Mouse (Mus musculus): ENCODE measurements around the gene Tmem11. TPM values are rescaled to one million over a fixed set of nuclear protein-coding genes. Genes with fewer than 3 reads are reported as not detected.

Gene Tmem11
- polyA plus RNA-seq, 1 experiment from 2014 or later: 20.6 TPM

DNA sequence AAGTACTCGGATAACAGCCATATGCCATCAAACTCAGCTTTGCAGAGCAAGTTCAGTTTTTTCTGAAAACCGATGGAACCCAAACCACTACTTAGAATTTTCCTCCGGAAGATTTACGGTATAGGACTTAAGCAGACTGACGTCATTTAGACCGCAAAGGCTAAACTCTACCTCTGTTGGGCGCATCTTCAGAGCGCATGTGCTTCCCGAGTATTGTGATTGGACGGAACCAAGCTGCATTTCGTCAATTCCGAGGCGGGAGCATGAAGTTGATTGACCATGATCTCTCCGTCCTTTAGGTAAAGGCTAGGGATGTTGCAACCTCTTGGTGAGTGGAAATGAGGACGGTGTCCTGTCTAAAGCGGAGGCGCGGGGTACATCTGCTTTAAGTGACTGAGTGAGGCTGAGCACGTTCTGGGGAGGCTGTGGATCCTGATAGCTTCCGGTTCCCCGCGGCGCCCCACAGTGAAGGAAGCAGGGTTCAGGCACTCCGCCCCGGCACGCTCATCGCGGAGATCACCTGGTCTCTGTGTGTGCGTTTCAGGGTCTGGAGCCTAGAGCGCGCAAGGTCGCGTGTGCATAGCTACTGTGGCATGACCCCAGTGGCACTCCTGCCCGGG is 48.5 kb downstream of the Tmem11 start, which contains the start of gene Dhrs7b:
Gene Dhrs7b, plus strand, starts transcription at position 199 of the 620 bp plus-strand sequence.
- Histone ChIP-seq H3K4me3 (ENCODE audit: inconsistent target) (peak within 1 kb of the TSS; percentile 95), H3K36me3 (ENCODE audit: inconsistent target) (no peaks in the 10 kb centered on the region), H3K79me2 (ENCODE audit: inconsistent target) (peaks cover 39% of the 10 kb centered on the region), H3K27ac (peak within 1 kb of the TSS; percentile 72)
- WGBS (ENCODE audit: missing documents): 0% methylated on average over 34 of the region's 34 CpGs

DNA sequence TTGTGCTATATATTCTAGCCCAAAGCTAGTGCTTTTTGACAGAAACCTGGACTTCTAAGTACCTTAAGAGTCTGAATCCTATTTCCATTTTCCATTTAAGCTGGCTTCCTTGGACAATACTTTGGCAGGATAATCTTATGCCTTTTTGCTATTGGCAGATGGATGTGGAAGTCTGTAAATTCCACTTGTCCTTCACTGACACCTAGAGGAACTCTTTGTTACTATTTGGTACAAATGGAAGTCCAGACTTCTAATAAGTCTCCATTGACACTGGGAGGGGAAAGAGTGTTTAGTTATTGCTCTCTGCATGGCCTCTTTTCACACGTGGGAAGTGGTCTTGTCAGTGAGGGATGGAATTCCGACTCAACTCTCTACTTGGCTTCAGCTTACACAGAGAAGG is 50.2 kb downstream of the Tmem11 start:
- Histone ChIP-seq H3K4me3 (ENCODE audit: inconsistent target) (no peak overlapping the region), H3K27ac (no peak overlapping the region), H3K36me3 (ENCODE audit: inconsistent target) (no peaks in the 10 kb centered on the region), H3K79me2 (ENCODE audit: inconsistent target) (peaks cover 32% of the 10 kb centered on the region)
- WGBS (ENCODE audit: missing documents): 20% methylated on average over 2 of the region's 2 CpGs

DNA sequence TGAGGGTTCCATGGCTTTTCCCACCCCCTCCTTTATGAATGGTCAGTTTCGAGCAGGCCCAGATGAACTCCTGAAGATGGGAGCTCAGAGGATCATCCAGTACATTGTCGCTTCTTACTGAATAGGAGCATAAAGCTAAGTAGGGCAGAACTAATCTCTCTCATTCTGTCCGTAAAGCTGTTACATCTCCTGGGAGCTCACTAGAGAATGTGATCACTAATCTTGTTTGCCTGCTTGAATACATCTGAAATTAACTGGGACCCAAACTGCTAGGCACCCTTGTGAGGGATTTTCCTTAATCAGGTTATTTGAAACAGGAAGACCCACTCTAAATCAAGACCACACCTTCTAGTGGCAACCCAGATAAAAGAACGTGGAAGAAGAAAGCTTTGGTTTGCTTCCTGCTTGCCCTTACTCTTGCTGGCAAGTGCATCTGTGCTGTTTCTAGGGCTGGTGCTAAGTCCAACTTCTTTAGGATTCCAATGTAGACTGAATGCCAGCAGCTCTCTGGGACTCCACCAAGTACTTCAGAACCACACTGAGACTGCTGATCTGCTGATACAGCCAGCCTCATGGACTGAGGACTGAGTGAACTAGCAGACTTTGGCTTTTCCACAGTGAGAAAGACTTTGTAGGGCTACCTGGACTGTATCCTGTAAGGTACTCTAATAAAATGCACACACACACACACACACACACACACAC is 51.7 kb downstream of the Tmem11 start:
- H3K4me3 ChIP-seq (ENCODE audit: inconsistent target): no peak overlapping the region
- H3K79me2 ChIP-seq (ENCODE audit: inconsistent target): peaks cover 17% of the 10 kb centered on the region
- no peaks in the 10 kb centered on the region for H3K36me3 ChIP-seq (ENCODE audit: inconsistent target)
- WGBS (ENCODE audit: missing documents): 78% methylated on average over 4 of the region's 4 CpGs
- no peak overlapping the region for H3K27ac ChIP-seq

DNA sequence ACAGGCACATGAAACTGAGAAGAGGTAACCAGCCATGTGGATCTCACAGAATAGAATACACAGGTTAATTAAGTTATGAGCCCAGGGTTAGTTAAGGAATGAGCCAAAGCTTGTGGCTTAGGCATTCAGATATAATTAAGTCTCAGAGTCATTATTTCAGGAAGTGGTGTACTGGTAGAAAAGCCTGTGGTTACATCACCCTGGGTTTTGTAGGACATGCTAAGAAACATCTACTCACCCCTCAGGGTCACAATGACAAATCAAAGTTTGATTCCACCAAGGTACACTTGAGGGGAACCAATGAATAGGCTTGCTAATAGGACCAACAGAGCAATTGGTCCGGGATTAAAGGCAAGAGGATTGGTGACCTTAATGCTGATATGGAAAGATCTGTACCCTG is 52.4 kb downstream of the Tmem11 start:
- no peak overlapping the region for H3K4me3 ChIP-seq (ENCODE audit: inconsistent target)
- 13% methylated on average over 1 of the region's 1 CpGs for WGBS (ENCODE audit: missing documents)

DNA sequence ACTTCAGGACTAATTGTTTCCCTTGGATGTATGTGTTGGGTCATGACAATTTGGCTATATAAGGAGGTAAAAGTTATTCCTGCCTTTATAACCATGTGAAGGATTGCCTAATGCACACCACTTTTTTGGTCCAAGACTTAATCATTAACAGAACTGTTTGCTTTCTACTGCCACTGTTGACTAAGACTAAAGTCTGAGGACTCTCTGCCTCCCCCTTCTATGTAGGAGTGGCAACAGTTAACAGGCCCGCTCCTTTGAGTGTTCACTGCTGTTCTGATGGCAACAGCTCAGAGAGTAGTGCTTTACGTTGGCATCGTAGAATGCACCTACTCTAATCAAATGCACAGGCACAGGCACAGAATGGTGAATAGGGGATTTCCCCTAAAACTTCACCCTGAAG is 53.9 kb downstream of the Tmem11 start:
- no peaks in the 10 kb centered on the region for H3K79me2 ChIP-seq (ENCODE audit: inconsistent target)
- H3K4me3 ChIP-seq (ENCODE audit: inconsistent target): no peak overlapping the region
- no peaks in the 10 kb centered on the region for H3K36me3 ChIP-seq (ENCODE audit: inconsistent target)
- H3K27ac ChIP-seq: no peak overlapping the region
- 97% methylated on average over 3 of the region's 3 CpGs for WGBS (ENCODE audit: missing documents)

More for the DNA sequence above, 52.4 kb downstream of the Tmem11 start:
- Histone ChIP-seq H3K27ac (no peak overlapping the region), H3K79me2 (ENCODE audit: inconsistent target) (peaks cover 10% of the 10 kb centered on the region), H3K36me3 (ENCODE audit: inconsistent target) (no peaks in the 10 kb centered on the region)

DNA sequence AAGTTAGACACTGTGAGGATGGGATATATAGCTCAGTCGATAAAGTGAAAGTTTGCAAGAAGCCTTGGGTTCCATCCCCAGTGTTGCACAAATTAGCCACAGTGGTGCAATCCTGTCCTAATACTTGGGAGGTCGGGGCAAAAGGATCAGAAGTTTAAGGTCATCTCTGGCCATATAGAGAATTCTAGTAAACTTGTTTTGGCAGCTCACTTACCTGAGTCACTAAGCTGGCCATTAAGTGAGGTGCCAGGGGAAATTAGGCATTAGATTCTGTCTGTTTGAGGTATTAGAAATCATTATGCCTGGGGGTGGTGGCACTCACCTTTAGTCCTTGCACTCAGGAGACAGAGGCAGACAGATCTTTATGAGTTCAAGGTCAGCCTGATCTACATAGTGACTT is 55.3 kb downstream of the Tmem11 start:
- Histone ChIP-seq H3K79me2 (ENCODE audit: inconsistent target) (no peaks in the 10 kb centered on the region), H3K4me3 (ENCODE audit: inconsistent target) (no peak overlapping the region), H3K27ac (no peak overlapping the region), H3K36me3 (ENCODE audit: inconsistent target) (no peaks in the 10 kb centered on the region)
- whole genome bisulfite sequencing (ENCODE audit: missing documents): 38% methylated on average over 2 of the region's 2 CpGs

DNA sequence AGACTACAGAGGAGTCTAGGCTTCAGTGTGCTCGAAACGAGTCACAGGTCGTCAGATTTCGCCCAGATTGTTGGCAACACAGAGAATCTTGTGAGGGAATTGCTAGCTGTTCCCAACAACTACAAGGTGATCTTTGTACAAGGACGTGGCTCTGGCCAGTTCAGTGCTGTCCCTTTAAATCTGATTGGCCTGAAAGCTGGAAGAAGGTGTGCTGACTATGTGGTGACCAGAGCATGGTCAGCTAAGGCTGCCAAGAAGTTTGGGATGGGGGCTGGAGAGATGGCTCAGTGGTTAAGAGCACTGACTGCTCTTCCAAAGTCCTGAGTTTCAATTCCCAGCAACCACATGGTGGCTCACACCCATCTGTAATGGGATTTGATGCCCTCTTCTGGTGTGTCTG is 62.7 kb downstream of the Tmem11 start:
- no peak overlapping the region for H3K4me3 ChIP-seq (ENCODE audit: inconsistent target)
- no peaks in the 10 kb centered on the region for H3K36me3 ChIP-seq (ENCODE audit: inconsistent target)
- H3K27ac ChIP-seq: no peak overlapping the region
- 72% methylated on average over 5 of the region's 5 CpGs for WGBS (ENCODE audit: missing documents)
- no peaks in the 10 kb centered on the region for H3K79me2 ChIP-seq (ENCODE audit: inconsistent target)

Other genes starting within 250 kb of the Tmem11 start
- 4.8 to 11.6 TPM (median 9.7 TPM) in 3 replicates for gene Llgl1, start 179.5 kb downstream of the Tmem11 start, polyA plus RNA-seq (2018)
- 123 to 157 TPM (median 153 TPM) in 3 replicates for gene Flii, start 152.0 kb downstream of the Tmem11 start, polyA plus RNA-seq (2018)
- 5.2 to 12.7 TPM (median 9.1 TPM) in 3 replicates for gene Mief2, start 150.9 kb downstream of the Tmem11 start, polyA plus RNA-seq (2018)
- gene Top3a, start 101.9 kb downstream of the Tmem11 start, polyA plus RNA-seq (2018): 8.7 to 12.0 TPM (median 11.4 TPM) in 3 replicates
- gene Smcr8, start 101.7 kb downstream of the Tmem11 start, polyA plus RNA-seq (2018): 33.1 to 38.1 TPM (median 34.4 TPM) in 3 replicates
- gene Shmt1, start 67.6 kb downstream of the Tmem11 start, polyA plus RNA-seq (2018): 1.6 to 3.9 TPM (median 2.6 TPM) in 3 replicates
- 13.5 to 24.5 TPM (median 13.5 TPM) in 3 replicates for gene Dhrs7b, start 48.6 kb downstream of the Tmem11 start, polyA plus RNA-seq (2018)
- gene Natd1, start 35.5 kb upstream of the Tmem11 start, polyA plus RNA-seq (2018): 10.5 to 34.7 TPM (median 31.3 TPM) in 3 replicates
- gene Map2k3, start 52.8 kb upstream of the Tmem11 start, polyA plus RNA-seq (2018): 27.6 to 67.9 TPM (median 38.6 TPM) in 3 replicates
- gene Kcnj12, start 143.3 kb upstream of the Tmem11 start, polyA plus RNA-seq (2018): not detected in 3 replicates
- 35.3 to 55.0 TPM (median 51.2 TPM) in 3 replicates for gene Tnfrsf13b, start 247.5 kb upstream of the Tmem11 start, polyA plus RNA-seq (2018)

Measured in macrophage (primary cell).